Mouse (Mus musculus): ENCODE results near the gene Trpd52l3.

Trpd52l3 gene

DNA sequence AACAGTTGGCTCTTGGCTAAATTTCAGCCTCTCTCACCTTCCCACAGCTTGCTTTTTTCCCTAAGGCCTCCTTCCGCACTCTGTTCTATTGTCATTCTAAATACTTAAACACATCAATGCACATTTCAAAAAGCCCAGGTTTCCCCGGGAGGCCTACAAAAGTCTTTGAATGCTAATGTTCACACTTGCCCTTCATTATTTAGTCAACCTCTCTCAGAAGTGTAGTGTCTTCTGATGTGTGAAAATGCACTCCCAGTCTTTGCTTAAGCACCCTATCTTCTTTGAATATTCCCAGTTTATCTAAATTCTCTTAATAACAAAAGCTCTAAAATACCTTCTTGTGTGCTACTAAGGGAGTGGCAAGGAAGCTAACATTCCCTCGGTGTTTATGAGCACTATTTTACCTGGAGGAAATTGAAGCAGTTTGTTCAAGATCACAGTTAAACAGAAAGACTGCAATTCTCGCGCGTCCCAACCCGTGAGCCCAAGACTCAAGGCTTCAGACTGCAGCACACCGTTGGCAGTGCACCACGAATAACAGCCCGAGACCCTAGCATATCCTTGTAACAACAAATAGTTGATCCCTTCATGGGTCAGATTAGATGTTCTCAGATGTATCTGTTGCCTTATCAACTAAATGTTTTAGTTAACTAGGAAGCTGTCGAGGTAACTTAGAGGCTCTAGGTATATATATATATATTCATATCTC lies 25.6 kb downstream of the Trpd52l3 start:
- no peak for ATAC-seq (ENCODE audit: insufficient number of reproducible peaks, low FRiP score, low TSS enrichment)

DNA sequence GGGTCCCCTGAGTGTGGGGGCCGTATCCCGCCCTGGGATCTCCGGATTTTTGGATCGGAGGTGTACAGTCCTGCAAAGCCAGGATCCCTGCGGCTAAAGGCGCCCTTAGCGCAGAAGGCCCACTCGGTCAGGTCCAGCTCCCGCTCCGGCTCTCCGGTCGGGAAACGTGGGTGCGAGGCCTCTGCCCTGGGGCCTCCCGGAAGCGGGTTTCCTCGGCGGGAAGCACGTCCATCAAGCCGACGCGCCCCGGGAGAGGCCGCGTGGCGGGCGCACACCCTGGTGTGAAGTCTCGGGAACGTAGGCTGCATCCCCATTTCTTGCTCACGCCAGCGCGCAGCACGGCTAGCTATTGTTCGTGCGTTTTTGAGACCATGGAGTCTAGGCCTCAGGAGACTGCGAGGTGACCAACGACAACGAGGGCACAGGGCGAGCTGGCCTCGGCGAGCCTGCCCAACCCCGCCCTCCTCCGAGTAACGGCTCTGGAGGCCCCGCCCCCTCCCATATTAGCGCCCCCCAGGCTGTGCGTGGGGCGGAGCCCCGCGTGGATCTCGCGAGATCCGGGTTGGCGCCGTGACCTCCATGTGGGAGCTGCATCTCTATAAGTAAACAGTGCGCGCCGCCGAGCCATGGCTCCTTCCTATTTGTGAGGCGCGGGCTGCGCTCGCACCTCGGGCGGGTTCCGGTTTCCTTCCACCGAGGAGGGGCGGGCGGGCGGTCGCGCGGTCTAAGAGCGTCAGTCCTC lies 26.5 kb downstream of the Trpd52l3 start, which contains the start of gene Uhrf2:
Gene Uhrf2 (plus strand): TSS at position 620 of the 742 bp plus-strand sequence.
- peak; percentile 94 for ATAC-seq (ENCODE audit: insufficient number of reproducible peaks, low FRiP score, low TSS enrichment)

DNA sequence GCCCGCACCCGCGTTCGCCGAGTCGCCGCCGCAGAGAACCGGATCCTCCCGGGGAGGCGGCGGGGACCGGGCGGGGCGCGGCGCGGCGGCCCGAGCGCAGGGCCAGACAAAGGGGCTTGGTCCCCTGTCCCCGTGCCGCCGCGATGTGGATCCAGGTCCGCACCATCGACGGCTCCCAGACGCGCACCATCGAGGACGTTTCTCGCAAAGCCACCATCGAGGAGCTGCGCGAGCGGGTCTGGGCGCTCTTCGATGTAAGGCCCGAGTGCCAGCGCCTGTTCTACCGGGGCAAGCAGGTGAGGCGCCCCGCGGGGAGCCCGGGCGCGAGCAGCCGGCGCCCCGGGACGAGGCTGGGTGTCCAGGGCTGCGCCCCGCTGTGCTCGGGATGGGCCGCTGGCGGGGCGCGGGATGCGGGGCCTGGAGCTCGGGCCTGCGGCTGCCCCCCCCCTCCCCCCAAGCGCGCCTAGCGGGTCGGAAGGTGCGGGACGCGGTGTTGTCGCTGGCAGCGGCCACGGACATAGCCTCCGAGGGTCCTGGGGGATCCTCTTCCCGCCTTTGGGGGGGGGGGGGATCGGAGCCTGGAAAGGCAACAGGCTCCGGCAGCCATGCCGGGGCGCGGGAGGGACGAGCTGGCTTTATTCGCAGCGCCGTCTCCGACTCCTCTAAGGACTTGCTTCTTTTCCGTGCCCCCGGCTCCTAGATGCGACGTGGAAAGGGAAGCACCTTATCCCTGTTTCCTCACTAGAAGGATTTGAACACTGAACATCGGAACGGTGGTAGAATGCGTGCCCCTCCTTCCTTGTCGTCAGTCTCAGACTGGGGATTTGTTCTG lies 27.3 kb downstream of the Trpd52l3 start:
- ATAC-seq (ENCODE audit: insufficient number of reproducible peaks, low FRiP score, low TSS enrichment), result peak; percentile 22

DNA sequence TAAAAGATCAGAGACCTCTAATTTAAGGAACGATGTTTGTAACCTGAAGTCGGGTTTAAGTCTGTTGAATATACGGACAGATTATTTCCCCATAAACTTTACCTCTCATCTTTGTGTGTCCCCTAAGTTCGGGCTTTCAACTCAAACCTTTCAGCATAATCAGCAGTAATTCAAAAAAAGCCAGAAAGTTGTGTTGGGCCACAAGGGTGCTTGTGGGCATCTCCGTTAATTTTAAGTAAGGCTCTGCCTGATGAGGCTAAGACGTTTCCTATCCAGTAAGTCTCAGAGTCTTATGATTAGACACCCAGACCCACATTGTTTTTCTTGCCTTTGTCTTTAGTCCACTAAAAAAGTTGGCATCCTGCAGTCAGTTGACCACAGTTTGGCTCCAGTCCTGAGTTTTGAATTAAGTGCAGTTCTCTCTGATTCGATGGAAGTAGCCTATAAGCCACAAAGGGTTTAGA lies 27.9 kb downstream of the Trpd52l3 start:
- ATAC-seq (ENCODE audit: insufficient number of reproducible peaks, low FRiP score, low TSS enrichment), result no peak

DNA sequence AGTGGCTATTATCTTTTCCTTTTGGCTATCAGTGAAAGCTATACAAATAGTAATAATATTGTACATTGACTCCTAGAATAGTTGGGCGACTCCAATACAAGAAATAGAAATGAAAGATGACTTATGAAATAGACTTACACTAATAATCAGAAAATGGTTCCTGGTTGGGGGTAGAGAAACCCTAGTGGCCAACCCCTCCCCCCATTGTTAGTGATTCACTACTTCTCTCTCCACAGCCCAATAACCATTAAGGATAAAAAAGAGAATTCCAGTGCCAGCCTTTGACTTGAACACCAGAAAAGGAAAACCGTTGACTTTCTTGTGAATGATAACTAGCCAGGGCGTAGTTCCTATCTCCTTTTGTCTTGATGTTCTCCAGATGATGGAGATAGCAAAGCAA lies 28.6 kb downstream of the Trpd52l3 start:
- no peak for ATAC-seq (ENCODE audit: insufficient number of reproducible peaks, low FRiP score, low TSS enrichment)

DNA sequence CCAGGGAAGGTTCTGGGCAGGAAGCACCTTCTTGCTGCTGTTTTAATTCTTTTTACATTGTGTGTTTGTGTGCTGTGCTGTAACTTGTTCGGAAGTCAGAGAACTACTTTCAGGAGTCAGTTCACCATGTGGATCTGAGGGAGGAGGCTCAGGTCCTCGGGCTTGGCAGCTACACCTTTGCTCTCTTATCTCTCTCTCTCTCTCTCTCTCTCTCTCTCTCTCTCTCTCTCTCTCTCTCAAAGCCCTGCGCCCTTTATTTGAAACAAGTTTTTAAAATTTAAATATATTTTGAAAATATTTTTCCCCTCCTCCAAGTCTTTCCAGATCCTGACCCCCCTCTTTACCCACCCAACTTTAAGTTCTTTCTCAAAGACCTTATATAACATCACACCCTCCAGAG lies 31.8 kb downstream of the Trpd52l3 start:
- ATAC-seq (ENCODE audit: insufficient number of reproducible peaks, low FRiP score, low TSS enrichment), result no peak

DNA sequence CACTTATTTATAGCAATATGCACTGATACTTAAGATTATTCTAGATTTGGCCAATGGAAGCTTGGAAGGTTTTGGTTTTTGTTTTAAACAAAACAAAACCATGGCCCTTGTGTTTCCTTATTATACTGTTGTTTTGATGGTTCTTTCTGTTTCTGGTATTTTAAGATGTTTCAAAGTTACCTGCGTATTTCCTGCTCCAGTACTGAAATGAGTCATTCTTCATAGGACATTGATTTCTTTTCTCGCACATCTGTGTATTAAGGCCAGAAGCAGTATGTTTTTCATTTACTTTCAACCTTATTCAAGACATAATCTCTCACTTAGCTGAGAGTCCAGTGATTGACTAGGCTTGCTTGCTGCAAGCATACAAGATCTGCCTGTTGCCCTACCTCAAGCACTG lies 40.1 kb downstream of the Trpd52l3 start:
- no peak for ATAC-seq (ENCODE audit: insufficient number of reproducible peaks, low FRiP score, low TSS enrichment)

DNA sequence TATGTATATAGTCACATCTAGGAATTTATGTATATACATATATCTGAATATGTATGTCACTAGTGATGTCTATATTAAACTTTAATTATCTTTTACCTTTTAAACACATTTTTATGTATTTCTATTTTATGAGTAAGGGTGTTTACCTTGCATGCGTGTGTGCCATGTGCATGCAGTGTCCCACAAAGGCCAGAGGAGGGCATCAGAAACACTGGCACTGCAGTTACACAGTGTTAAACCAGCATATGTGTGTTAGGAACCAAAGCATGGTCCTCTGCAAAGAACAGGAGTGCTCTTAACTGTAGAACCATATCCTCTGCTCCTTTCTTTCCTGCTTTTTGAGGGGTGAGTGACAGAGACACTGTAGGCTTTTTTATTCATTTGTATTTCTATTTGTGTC lies 41.0 kb downstream of the Trpd52l3 start:
- ATAC-seq (ENCODE audit: insufficient number of reproducible peaks, low FRiP score, low TSS enrichment), result no peak

DNA sequence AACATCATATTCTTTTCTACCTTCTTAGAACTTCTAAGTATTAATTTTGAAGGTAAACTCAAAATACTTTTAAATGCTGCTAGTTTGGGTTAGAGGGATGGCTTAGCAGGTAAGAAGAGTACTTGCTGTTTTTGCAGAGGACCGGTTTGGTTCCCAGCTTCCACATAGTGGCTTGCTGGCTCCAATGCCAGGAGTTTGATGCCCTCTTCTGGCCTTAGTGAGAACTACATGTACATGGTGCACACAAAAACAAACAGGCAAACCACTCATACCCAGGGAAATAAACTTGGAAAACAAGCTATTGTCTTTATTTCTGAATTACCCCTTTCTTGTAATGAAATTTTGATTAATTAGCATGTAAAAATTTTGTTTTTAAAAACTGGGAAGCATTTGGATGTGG lies 42.3 kb downstream of the Trpd52l3 start:
- ATAC-seq (ENCODE audit: insufficient number of reproducible peaks, low FRiP score, low TSS enrichment), result no peak

DNA sequence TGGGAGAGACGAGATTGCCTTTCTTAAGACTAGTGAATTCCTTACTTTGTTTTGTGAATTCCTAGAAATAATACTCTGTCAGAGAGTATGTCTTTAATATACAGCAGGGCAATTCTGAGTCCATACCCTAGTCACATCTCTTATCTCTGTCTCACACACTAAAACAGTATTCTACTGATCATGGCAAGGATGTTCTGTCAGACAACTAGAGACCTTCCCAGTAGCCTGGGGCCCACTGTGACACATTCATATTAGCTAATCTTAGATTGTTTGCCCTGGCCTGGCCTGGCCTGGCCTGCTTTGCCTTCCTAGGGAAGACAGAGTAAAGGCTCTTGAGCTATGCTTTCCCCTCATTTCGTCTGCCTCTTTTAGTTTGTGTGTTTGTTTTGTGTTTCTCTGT lies 47.0 kb downstream of the Trpd52l3 start:
- ATAC-seq (ENCODE audit: insufficient number of reproducible peaks, low FRiP score, low TSS enrichment), result no peak

DNA sequence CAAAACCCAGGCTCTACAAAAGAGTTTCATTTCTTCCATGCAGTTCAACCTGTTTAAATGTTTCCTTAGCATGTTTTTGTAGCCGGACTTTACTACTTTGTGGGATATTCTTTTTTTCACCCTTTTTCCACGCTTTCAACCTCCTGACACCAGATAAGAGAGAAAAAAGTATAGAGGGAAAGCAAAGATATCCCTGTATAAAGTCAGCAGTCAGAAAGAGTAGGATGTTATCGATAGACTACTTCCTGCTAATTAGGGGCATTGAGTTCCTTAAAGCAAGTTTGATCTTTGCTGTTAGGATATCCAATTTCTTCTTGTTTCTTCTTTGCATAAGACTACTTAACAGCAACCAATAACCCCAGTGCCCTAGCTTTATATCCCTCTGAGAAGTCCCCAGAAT lies 47.9 kb downstream of the Trpd52l3 start:
- ATAC-seq (ENCODE audit: insufficient number of reproducible peaks, low FRiP score, low TSS enrichment), result no peak

DNA sequence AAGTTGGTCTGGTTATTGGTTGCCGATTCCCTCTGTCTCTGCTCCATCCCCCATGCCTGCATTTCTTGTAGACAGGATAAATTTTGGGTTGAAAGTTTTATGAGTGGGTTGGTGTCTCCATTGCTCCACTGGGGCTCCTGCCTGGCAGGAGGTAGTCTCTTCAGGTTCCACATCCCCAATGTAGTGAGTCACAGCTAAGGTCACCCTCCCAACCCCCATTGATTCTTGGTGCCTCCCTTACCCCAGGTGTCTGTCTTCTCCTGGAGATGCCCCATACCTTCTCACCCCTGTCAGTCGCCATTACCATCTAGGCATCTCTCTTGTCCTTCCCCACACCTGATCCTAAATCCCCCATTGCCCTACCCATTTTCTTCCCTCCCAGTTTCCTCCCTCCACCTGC lies 50.6 kb downstream of the Trpd52l3 start:
- no peak for ATAC-seq (ENCODE audit: insufficient number of reproducible peaks, low FRiP score, low TSS enrichment)

Measured in cerebellum, adult (tissue).